Mouse (Mus musculus): ENCODE measurements around the gene Akt2.

Akt2 gene

DNA sequence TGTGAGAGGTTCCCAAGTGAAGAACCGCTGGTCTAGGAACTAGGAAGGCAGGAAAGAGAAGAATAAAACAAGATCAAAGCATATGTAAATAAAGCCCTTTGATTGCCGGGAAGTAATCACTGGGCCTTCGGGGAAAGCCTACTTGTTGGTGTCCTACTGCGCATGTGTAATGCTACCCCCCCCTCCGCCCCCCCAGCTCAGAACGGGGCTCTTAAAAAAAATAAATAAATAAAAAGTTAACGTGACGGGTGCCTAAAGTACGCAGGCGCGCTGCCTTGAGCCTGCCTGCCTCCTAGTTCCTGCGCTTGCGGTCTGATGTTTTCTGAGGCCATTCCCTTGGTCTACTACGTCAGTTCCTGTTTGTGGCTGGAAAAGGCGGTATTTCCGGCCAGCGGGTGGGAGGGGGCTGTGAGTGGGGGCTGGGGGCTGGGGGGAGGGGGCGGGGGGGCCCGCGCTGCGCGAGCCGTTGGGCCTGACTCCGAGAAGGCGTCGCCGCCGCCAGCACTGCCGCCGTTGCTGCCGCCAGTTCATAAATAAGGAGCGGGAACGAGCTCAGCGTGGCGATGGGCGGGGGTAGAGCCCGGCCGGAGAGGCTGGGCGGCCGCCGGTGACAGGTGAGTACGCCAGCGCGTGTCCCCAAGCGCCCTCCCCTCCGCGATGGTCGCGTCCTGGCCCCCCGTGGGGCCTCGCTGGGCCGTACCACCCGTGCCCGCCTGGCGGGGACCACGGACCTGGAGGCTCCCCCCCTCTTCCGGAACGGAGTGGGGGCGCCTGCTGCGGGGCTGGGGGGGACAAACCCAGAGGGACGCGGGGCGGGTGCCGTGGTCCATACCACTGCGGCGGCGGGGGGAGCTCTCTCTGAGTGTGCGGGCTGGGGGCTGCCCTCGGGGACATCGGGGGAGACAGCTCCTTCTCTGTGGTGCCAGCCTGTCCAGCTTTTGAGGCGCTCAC is at the start of gene Akt2:
TSS of gene Akt2 (plus strand) at position 287 of the 951 bp plus-strand sequence.
- peak; percentile 92 for DNase-seq

DNA sequence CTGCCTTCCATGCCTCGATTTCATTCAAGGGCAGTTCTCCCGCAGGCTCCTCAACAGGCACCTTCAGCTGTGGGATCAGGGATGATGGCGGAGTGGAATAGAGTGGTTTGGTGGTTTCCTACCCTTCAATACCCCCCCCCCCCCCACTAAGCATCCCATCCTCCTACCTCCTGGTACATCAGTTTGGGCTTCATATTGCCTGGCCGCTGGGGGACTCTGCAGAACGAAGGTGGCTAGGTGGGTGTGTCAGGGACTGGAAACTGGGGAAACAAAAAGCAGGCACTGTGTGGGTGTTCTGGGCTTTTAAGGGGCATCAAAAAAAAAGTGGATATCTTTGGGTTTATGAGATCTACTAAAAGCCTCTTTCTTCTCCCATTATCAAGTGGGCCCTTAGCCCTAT is 49.4 kb upstream of the Akt2 start:
- DNase-seq: no peak

DNA sequence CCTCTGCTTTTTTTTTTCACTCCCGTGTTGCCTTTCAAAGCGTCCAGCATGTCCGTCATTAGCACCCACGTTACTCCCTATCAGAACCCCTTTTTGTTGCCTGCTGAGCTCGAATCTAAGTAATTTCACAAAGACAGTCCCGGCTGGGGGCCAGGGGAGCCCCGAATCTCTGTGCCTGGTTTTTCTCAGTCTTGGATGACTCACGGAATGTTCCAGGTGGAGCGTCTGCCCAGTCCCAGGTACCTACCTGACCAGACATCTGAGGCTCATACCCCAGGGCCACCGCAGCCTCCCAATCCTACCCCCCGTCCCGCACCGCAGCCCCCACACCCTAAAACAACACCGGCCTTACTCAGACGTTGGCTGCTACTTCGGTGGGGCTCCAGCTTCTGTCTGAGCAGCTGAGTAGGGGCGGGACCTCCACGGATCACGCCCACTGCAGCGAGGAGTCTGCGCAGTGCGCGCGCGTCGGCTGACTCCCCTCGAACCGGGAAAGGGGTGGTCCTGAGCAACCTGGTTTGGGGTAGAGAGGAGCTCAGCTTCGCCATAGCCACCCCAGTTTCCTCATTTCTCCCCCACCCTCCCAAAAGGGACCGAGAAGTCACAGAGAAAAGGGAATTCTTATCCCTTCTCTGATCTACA is 48.8 kb upstream of the Akt2 start:
- DNase-seq: peak; percentile 91

DNA sequence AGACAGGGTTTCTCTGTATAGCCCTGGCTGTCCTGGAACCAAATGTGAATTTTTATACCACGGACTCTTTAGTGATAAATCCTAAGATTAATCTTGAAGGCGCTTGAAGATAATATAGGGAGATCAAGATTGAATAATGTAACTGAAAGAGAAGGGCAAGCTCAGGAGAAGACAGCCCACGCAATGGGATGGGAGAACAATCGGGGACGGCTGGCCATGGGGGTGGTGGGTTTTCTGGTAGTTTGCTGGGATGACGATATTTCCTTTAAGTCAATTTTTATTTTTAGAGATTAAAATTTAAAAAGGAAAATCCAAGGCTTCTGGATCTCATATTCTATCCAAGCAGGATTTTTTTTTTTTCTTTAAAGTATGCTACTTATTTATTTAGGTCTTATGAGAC is 48.3 kb upstream of the Akt2 start:
- no peak for DNase-seq

DNA sequence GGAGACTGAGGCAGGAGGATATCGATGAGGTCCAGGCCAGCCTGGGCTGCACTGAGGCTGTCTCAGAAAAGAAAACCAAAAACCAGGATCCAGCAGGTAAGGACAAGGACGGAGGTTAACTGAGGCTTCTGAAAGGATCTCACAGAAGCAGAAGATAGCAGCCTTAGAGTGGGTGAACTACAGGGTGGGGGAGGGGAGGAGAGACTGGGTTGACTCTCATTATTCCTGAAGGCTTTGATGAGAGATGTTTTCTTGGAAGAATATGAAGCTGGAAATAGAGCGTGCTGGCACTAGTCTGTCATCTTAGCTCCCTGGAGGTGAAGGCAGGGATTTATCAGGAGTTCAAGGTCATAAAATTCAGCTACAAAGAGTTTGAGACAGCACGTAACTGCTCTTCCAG is 47.5 kb upstream of the Akt2 start:
- DNase-seq: no peak

DNA sequence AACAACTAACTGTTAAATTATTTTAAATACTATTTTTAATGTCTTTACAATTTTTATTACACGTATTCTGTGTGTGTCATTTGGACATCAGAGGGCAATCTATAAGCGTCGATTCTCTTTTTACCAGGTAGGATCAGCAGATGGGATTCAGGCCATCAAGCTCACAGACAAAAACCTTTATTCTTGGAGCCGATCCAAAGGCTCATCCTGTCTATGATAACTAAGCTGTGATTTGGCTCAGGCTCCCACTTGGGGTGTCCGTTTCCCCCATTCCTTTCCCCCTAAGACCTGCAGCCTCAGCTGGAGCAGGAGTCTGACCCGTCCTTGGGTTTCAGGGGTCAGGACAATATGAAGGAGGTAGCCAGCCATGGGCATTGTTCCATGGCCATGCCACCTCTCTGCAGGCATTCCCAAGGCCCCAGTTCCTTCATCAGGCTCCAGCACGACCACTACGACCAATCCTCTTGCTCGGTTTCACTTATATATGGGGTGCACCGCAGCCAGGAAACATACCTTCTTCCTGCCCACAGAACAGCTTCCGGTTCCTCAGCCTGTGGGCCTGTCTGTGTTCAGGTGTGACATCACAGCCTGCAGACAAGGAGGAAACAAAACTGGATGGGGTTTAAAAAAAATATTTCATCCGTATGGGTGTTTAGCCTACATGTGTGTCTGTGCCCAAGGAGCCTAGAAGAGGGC is 46.5 kb upstream of the Akt2 start:
- DNase-seq: no peak

DNA sequence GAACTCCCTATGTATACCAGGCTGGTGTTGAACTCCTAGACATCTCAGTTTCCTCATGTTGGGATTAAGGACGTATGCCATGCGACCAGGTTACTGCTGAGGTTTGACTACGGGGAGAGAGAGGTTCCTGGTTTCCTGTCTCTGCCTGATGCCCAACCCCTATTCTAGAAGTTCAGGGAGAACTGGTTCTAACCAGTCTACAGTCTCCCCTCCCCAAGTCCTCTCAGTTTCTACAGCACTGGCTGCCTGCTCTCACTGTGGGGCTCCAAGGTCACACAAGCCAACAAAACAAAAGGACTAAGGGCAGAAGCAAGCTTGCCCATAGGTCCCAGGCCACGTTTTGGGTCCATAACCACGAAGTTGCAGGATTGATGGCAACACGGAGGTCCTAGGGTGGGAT is 41.8 kb upstream of the Akt2 start:
- DNase-seq: no peak

DNA sequence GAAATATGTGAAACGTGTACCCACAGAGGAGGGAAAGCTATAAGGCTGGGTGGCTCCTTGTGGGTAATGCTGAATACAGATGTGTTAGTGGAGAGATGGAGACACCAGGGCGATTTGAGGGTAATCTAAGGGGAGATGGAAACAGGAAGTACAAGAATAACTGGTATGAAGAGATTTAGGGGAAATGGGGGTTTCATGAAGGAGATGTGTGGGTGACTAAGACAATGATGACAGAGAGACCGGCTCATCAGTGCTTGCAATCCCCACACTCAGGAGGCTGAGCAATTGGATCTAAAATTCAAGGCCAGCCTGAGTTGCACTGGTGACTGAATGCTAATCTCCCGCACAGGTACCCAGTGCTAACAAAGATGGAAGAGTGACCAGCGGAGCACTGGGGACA is 39.3 kb upstream of the Akt2 start:
- DNase-seq: no peak

DNA sequence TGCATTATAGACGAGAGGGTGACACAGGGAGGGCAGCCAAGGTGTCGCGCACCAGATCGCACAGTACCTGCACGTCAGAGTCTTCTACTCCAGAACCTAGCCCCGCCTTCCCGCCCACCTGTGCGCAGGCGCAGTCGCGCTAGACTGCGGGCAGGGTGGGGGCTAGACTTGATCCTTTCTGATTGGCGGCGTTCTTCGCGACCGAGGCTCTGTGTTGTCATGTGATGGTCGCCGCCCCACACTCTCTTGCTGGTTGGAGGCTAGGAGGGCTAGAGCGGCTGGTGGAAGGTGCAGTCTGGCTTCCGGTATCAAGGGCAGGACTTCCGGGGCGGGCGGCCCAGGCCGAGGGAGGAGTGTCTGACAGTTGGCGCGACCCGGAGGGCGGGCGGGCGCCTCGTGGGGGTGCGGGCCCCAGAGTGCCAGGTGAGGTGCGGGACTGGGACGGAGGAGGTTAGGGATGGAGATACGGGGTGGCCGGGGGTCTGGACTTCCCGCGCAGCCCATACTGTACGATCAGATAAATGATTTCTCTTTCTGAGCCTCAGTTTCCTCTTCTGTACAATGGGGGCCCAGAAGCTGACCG is 38.3 kb upstream of the Akt2 start, which contains the start of the genes Pld3 and 2310022A10Rik:
TSS of gene Pld3 (minus strand) at position 288 of the 583 bp plus-strand sequence.
TSS of gene 2310022A10Rik (plus strand) at position 303 of the 583 bp plus-strand sequence.
- DNase-seq: peak; percentile 95

DNA sequence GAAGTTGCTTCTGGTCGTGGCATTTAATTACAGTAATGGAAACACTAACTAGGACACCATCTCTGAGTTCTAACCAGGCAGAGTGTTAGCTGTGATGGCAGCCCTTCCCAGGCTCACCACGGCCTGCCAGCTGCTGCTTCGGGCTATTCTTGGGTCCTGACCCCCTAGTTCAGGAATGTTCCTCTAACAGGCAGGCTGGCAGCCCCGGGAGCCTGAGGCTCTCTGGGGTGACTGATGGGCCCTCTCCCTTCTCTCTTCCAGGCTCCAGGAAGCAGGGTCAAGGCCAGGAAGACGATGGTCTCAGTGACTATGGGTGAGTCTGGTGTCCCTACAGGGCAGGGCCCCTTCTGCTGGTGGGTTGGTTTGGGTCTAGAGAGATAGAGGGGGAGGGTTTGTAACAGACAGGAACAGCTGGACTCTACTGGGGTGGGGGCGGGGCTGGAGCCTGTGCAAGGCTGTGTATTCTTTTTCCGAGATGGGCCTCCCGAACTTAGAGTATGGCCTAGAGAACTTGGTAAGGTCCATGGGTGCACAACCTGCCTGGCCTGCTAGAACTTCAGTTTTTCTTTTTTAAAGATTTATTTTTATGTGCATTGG is 31.0 kb upstream of the Akt2 start:
- DNase-seq: no peak

DNA sequence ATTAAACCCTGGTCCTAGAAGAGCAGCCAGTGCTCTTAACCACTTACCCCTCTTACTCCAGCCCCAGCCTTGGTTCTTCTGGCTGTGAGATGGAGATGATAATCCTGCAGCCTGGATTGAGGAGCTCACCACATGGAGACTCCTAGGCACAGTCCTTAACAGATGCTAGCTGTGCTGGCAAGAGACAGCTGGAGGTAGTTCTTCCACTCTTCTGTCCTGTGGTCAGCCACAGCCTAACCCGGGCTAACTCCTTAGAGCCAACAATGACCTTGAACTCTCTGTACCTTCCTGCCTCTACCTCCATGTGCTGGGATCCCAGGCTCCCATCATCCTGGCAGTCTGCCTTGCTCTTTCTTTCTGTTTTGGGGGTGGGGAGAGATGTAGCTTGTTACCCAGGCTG is 30.4 kb upstream of the Akt2 start:
- DNase-seq: no peak

DNA sequence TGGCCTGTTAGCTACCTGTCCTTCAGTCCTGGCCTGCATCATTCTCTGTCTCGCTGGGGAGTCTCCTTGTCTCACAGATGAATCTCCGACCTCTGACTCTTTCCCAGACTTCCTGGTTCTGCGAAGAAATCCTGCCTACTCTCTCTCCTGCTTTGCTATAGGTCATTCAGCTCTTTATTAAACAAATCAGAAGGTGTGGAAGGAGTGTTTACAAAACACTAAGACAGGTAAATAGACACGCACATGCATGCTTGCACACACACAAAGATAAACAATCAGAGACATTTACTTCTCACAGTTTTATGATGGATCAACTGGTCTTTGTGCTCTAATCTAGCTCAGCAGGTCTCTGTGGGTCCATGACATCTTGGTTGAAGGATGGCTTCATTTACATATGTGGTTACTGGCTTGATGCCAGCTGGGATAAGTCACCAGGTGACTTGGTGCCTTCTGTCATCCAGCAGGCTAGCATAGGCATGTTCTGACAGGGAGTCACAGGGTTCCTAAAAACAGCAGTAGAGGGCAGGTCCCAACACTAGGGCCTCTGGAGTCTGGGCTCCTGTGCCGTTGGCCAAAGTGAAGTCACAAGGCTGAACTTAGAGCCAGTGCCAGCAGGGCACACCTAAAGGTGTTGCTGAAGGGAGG is 21.6 kb upstream of the Akt2 start:
- DNase-seq: no peak

DNA sequence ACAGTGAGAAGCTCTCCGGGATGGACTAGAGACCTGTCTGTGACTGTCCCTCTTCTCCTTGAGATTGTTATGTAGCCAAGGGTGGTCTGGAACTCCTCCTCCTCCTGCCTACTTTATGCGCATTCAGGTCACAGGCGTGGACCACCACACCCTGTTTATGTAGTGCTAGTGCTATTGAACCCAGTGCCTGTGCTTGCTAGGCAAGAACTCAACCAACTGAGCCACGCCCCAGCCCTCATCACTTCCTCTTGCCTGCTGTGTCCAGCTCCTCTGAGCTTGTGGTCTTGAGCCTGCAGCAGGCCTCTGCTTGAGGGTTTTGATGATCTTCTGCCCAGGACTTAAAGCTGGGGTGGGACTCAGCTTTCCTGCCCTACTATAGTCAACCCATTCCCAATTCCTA is 19.2 kb upstream of the Akt2 start:
- no peak for DNase-seq

DNA sequence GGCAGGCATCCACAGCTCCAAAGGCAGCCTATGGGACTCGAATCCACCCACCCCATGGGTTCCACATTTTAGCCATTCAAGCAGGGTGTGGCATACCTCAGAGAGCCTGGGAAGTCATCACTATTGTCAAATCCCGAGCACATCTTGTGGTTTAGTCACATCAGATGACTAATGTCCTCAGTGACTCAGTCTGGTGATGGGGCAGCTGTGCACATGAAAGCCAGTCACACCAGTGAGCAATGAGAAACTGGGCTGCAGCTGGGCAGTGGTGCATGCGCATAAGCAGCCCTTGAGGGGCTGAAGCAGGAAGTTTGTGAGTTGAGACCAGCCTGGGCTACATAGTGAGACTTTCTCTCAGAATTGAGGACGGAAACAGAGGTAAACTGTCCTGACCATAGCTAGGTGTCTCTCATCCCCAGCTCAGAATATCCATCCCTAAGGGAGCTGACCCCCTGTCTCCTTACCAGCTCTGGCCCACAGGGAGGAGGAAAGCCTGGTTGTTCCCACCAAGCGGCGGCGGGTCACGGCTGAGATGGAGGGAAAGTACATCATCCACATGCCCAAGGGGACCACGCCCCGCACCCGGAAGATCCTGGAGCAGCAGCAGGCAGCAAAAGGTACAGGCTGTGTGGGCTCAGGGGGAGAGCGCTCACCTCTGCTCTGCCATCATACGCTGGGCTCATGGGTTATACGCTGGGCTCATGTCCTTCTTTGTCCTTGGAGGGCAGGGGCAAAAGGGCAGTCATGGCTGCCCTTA is 17.1 kb upstream of the Akt2 start:
- DNase-seq: no peak

DNA sequence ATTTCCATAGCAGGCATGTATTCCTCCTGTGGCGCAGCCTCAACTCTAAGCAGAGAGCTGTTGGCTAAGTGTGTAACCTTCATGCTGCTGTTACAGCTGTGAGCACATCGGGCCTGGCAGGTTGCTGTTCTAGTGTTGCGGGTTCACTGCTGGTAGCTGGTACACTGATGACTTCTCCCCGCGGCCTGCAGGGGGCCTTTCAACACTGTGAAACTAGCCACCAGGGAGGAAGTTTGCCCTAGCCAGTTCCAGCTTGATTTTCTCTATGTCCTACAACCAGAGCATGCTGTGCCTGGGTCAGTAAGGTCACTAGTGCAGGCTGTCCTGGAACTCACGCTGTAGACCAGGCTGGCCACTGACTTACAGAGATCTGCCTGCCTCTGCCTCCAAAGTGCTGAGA is 14.4 kb upstream of the Akt2 start:
- peak; percentile 50 for DNase-seq

DNA sequence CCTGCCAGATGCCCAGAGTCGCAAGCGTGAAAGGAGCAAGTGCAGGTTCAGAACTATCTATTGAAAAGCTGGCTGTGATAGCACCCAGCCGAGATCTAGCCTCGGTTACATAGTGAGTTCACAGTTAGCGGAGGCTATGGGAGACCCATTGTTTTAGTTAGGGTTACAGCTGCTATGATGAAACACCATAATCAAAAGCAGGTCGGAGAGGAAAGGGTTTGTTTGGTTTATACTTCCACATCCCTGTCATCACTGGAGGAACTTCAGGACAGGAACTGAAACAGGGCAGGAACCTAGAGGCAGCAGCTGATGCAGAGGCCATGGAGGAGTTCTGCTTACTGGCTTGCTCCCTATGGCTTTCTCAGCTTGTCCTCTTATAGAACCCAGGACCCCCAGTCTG is 13.8 kb upstream of the Akt2 start:
- DNase-seq: no peak

DNA sequence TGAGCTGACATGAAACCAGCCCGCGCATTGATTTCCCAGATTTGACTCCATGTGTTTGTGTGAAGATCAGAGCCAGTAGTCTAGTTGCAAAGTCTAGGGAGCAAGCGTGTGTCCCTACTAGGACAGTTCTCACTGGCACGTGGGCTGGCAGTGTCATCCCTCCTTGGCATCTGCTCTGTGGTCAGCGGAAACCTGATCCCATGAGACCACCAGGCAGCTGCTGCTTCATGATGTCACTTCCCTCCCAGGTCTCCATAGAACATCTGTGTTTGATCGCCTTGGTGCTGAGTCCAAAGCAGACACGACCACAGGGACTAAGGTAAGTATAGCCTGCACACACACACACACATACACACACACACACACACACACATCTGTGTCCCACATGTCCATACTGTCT is 12.9 kb upstream of the Akt2 start:
- DNase-seq: no peak

DNA sequence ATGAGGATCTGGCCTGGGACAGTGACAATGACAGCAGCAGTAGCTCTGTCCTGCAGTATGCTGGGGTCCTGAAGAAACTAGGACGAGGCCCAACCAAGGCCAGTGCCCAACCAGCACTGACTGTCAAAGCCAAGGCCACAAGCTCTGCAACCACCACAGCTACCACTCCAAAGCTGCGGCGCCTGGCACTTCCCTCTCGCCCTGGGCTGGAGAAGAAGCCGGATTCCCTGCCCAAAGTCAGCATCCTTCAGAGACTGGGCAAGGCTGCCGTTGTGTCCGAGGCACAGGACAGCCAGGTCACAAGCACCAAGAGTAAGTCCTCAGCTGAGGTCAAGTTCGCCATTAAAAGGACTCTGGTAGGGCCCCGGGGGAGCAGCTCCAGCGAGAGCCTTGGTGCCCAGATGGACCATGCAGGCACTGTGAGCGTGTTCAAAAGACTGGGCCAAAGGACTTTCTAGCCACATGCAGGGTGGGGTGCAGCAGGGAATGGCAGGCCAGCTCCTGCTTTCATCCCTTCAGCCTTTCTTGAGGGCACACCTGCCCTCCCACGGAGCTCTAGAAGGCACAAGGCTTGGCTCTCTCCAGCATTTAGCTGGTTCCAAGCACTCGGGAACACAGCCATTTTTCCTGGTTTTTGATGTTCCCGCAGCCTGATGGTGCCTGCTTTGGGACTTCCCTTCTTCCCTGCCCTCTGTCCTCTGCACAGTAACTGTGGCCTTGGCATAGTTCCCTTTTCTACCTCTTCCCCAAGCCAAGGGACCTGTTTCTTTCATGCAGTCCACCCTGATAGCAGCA is 10.8 kb upstream of the Akt2 start:
- DNase-seq: no peak

DNA sequence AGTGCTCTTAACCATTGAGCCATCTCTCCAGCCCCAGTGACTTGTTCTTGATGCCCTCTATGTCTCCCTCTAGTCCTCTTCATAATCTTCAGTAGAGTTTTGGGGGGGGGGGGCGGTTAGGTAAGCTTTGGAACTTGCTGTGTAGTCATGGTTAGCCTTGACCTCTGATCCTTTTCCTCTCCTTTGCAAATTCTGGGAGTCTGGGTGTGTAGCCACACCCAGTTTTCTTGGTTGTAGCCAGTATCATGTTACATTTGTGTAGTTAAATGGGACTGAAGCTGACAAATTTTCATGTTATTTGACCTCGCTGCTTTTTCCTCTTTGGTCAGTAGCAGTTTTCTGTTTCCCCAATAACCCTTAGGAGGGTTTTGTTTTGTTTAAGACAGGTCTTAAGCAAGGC is 4.5 kb upstream of the Akt2 start:
- no peak for DNase-seq

DNA sequence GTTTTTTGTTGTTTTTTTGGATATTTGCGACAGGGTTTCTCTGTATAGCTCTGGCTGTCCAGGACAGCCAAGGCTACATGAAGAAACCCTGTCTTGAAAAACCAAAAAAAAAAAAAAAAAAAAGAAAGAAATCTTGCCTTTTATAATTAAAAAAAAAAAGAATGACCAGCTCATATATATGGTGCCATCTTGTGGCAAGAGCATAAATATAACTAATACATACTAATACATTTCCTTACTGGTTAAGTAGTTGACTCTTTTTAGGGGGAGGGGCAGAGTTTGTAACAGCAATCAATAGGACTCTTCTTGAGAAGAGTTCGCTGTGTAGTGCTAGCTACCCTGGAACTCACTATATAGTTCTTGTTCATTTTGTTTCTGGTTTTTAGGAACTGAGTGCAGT is 3.6 kb upstream of the Akt2 start:
- no peak for DNase-seq

DNA sequence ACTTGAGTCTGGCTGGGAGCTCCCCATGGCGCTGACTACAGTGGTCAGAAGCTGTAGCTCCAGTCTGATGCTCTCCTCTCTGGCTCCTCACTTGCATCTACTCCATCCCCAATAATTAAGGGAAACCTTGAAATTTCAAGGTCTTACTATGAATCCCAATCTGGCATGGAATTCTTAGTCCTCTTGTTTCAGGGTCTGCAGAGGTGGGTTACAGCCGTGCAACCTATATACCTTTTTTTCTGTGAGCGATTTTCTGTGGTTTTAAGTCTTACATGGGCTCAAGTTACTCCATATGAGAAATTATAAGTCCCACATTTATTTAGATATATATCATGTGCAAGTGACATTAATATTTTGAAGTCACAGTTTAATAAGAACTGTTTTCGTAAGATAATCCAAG is 1.3 kb upstream of the Akt2 start:
- no peak for DNase-seq
